Mouse (Mus musculus) retina, postnatal 1 day (tissue): ENCODE measurements around the gene Lmf1.

Experiments
- DNase-seq: peaks from one replicate; pipeline ENCODE4 v3.0.0-alpha.2; 2012

Lmf1 gene

GRCm38 (mm10) chr17:25643517-25644294, 64.8 kb downstream of the Lmf1 start:
- DNase-seq: peak; percentile 70

GRCm38 (mm10) chr17:25644761-25645160, 65.9 kb downstream of the Lmf1 start:
- DNase-seq: no peak

- no peak for DNase-seq
These were observed 66.8 kb downstream of the Lmf1 start for GRCm38 (mm10) chr17:25645661-25646060.

- no peak for DNase-seq
These were observed 69.0 kb downstream of the Lmf1 start for GRCm38 (mm10) chr17:25647901-25648300.

- DNase-seq: no peak
These were observed 69.9 kb downstream of the Lmf1 start for GRCm38 (mm10) chr17:25648678-25649216.

GRCm38 (mm10) chr17:25650726-25651125, 71.8 kb downstream of the Lmf1 start:
- no peak for DNase-seq

- no peak for DNase-seq
These were observed 73.4 kb downstream of the Lmf1 start for GRCm38 (mm10) chr17:25652272-25652671.

GRCm38 (mm10) chr17:25656142-25656825, 77.4 kb downstream of the Lmf1 start:
- no peak for DNase-seq

- DNase-seq: no peak
These were observed 77.9 kb downstream of the Lmf1 start for GRCm38 (mm10) chr17:25656826-25657189.

GRCm38 (mm10) chr17:25663213-25663835, 84.4 kb downstream of the Lmf1 start:
- DNase-seq: no peak

- DNase-seq: no peak
These were observed 86.6 kb downstream of the Lmf1 start for GRCm38 (mm10) chr17:25665485-25665884.

GRCm38 (mm10) chr17:25665891-25666290, 87.0 kb downstream of the Lmf1 start:
- DNase-seq: no peak

GRCm38 (mm10) chr17:25668481-25669055, 89.7 kb downstream of the Lmf1 start:
- peak; percentile 28 for DNase-seq

- no peak for DNase-seq
These were observed 94.1 kb downstream of the Lmf1 start for GRCm38 (mm10) chr17:25672982-25673381.

GRCm38 (mm10) chr17:25677969-25678368, 99.1 kb downstream of the Lmf1 start:
- no peak for DNase-seq

- DNase-seq: no peak
These were observed 100.9 kb downstream of the Lmf1 start for GRCm38 (mm10) chr17:25679818-25680217.

- no peak for DNase-seq
These were observed 102.8 kb downstream of the Lmf1 start for GRCm38 (mm10) chr17:25681636-25682035.

- peak; percentile 56 for DNase-seq
These were observed 107.4 kb downstream of the Lmf1 start for GRCm38 (mm10) chr17:25686323-25686722.

GRCm38 (mm10) chr17:25688922-25689321, 110.0 kb downstream of the Lmf1 start:
- peak; percentile 77 for DNase-seq

GRCm38 (mm10) chr17:25696263-25696662, 117.4 kb downstream of the Lmf1 start:
- no peak for DNase-seq

- DNase-seq: peak; percentile 91
These were observed 119.6 kb downstream of the Lmf1 start for GRCm38 (mm10) chr17:25698446-25698845.

GRCm38 (mm10) chr17:25700863-25701496, 122.1 kb downstream of the Lmf1 start:
- DNase-seq: peak; percentile 42

- DNase-seq: no peak
These were observed 131.1 kb downstream of the Lmf1 start for GRCm38 (mm10) chr17:25709994-25710393.
